Comparison of ENCODE assay signal across 1 mouse cellular context in the genomic region with DNA sequence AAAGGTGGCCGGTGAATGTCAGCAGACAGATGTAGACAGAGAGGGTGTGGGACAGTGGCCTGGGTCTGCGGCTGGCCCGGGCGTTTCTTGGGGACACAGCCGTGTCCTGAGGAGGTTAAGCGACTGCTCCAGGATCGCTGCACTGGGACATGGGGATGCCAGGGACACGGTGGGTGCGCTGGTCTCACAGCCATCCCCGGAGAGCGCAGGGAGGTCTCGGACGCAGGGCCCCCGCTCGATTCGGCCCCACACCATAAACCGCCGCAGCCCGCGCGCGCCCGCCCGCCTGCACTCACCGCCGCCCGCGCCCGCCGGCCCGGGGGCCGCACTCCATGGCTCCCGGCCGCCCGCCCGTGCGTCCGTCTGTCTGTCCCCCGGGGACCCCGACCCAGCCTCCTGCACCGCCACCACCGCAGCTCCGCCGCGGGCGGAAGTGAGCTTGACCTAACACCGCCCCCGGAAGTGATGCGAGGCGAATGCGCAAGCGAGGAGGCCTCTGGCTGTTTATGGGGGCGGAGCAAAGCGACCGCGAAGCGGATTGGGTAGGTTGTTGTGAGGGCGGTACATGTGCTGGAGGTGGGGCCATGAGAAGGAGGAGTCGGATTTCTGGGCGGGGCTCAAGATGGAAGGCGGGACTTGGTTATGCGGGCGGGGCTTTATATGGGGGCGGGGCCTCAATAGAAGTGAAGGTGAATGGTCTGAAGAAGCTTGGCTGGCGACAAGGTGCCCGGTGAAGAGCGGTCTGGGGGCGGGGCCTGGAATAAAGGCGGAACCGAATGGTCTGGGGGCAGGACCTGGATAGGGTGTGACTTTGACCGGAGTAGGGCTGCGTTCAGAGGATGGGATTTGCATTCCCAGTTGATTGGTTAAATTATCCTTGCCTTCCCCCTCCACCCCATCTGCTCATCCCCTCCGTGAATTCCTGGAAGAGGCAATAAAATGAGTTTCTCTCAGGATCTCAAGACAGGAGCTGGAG.
TF ChIP-seq lines count a peak whose summit lies in the region.

A gene (minus strand): TSS at position 463 of the 976 bp plus-strand sequence.

TF ChIP-seq in MEL, 35 proteins besides CTCF, POLR2A, EP300 and RAD21 (continued from another document):
- TF ChIP-seq MAZ (IDR thresholded peaks at IDR 0.05; ENCODE audit: low read depth, low read length) = peak; percentile 86; the same call in 1 of the 2 replicates
- no peak for TF ChIP-seq MYC (IDR thresholded peaks at IDR 0.05; ENCODE audit: low read depth, low read length)
- TF ChIP-seq NRF1 (IDR thresholded peaks at IDR 0.05; ENCODE audit: insufficient read depth, low read depth, low read length, poor library complexity, severe bottlenecking) = peak; percentile 78
- no peak for TF ChIP-seq TAL1 (IDR thresholded peaks at IDR 0.05; ENCODE audit: low read length)
- TF ChIP-seq TBP (IDR thresholded peaks at IDR 0.05; ENCODE audit: low read depth, low read length) = peak; percentile 60
- TF ChIP-seq POLR2AphosphoS2 (IDR thresholded peaks at IDR 0.05; ENCODE audit: low read length) = no peak; the same call in 1 of the 2 replicates
- TF ChIP-seq NELFE (IDR thresholded peaks at IDR 0.05; ENCODE audit: low read depth, low read length) = peak; percentile 88
- TF ChIP-seq MXI1 (IDR thresholded peaks at IDR 0.05; ENCODE audit: low read depth, low read length) = peak; percentile 23
